Mouse (Mus musculus): ENCODE results near the gene Gm10100. TPM values are rescaled to one million over a fixed set of nuclear protein-coding genes. Genes with fewer than 3 reads are reported as not detected.
"Not testable (repeated sequence)": the region's sequence is repeated elsewhere in the genome, so short reads cannot be mapped to it uniquely, and the experiment has no call there.

The Gm10100 gene
- polyA plus RNA-seq, 1 experiment from 2014 or later, result not detected

- 36% methylated on average over 4 of the region's 4 CpGs for WGBS
- no peak within 1 kb of the TSS for H3K4me3 ChIP-seq (ENCODE audit: low read depth, low read length)
- ATAC-seq, result no peak
- H3K36me3 ChIP-seq (ENCODE audit: control insufficient read depth, insufficient read depth), result no peaks in the 10 kb centered on the region
- no peak within 1 kb of the TSS for H3K4me2 ChIP-seq (replicated peaks; ENCODE audit: low read depth)
- H3K27ac ChIP-seq (ENCODE audit: low read depth, low read length), result no peak within 1 kb of the TSS
- no peaks in the 10 kb centered on the region for H3K4me1 ChIP-seq (replicated peaks; ENCODE audit: control insufficient read depth, insufficient read depth, low read length)
- 0 out of 2 replicates have a peak, but pooled peaks cover 4% of the 10 kb centered on the region for H3K9me3 ChIP-seq (ENCODE audit: control insufficient read depth)
- no peak within 1 kb of the TSS for H3K9ac ChIP-seq (ENCODE audit: low read depth, low read length)
- H3K27me3 ChIP-seq (replicated peaks; ENCODE audit: control insufficient read depth, insufficient read depth, low read length), result no peaks in the 10 kb centered on the region
- no peak for TF ChIP-seq CTCF (IDR thresholded peaks at IDR 0.05; ENCODE audit: low read depth)
Measured at GRCm38 (mm10) chr10:77697133-77697532, 29.2 kb upstream of the Gm10100 start, which contains the start of gene Gm9508. Gene Gm9508, minus strand, starts transcription at chr10:77697233.

- H3K9me3 ChIP-seq (ENCODE audit: control insufficient read depth), result no peaks in the 10 kb centered on the region
- no peaks in the 10 kb centered on the region for H3K4me1 ChIP-seq (replicated peaks; ENCODE audit: control insufficient read depth, insufficient read depth, low read length)
- H3K27me3 ChIP-seq (replicated peaks; ENCODE audit: control insufficient read depth, insufficient read depth, low read length), result no peaks in the 10 kb centered on the region
- no peaks in the 10 kb centered on the region for H3K36me3 ChIP-seq (ENCODE audit: control insufficient read depth, insufficient read depth)
- H3K27ac ChIP-seq (ENCODE audit: low read depth, low read length), result no peak within 1 kb of the TSS
- H3K9ac ChIP-seq (ENCODE audit: low read depth, low read length), result no peak within 1 kb of the TSS
- WGBS, result 100% methylated on average over 1 of the region's 1 CpGs
- H3K4me3 ChIP-seq (ENCODE audit: low read depth, low read length), result no peak within 1 kb of the TSS
- no peak for ATAC-seq
- TF ChIP-seq CTCF (IDR thresholded peaks at IDR 0.05; ENCODE audit: low read depth), result no peak
- no peak within 1 kb of the TSS for H3K4me2 ChIP-seq (replicated peaks; ENCODE audit: low read depth)
Measured at GRCm38 (mm10) chr10:77706326-77706725, 20.0 kb upstream of the Gm10100 start, which contains the start of gene Gm10272. Gene Gm10272, plus strand, starts transcription at chr10:77706626.

- ATAC-seq, result no peak
- WGBS, result 66% methylated on average over 3 of the region's 3 CpGs
- Histone ChIP-seq H3K4me3 (ENCODE audit: low read depth, low read length) (no peak overlapping the region), H3K4me2 (replicated peaks; ENCODE audit: low read depth) (no peak overlapping the region), H3K36me3 (ENCODE audit: control insufficient read depth, insufficient read depth) (no peaks in the 10 kb centered on the region), H3K27me3 (replicated peaks; ENCODE audit: control insufficient read depth, insufficient read depth, low read length) (no peaks in the 10 kb centered on the region), H3K9me3 (ENCODE audit: control insufficient read depth) (no peaks in the 10 kb centered on the region), H3K27ac (ENCODE audit: low read depth, low read length) (no peak overlapping the region), H3K9ac (ENCODE audit: low read depth, low read length) (no peak overlapping the region), H3K4me1 (replicated peaks; ENCODE audit: control insufficient read depth, insufficient read depth, low read length) (no peaks in the 10 kb centered on the region)
- TF ChIP-seq CTCF (IDR thresholded peaks at IDR 0.05; ENCODE audit: low read depth), result no peak
Measured at GRCm38 (mm10) chr10:77709831-77710230, 16.5 kb upstream of the Gm10100 start.

- H3K36me3 ChIP-seq (ENCODE audit: control insufficient read depth, insufficient read depth); H3K27ac ChIP-seq (ENCODE audit: low read depth, low read length); H3K27me3 ChIP-seq (replicated peaks; ENCODE audit: control insufficient read depth, insufficient read depth, low read length); H3K4me3 ChIP-seq (ENCODE audit: low read depth, low read length); H3K4me1 ChIP-seq (replicated peaks; ENCODE audit: control insufficient read depth, insufficient read depth, low read length); H3K4me2 ChIP-seq (replicated peaks; ENCODE audit: low read depth); H3K9me3 ChIP-seq (ENCODE audit: control insufficient read depth); ATAC-seq; H3K9ac ChIP-seq (ENCODE audit: low read depth, low read length): not testable (repeated sequence)
Measured at GRCm38 (mm10) chr10:77711157-77711556, 15.1 kb upstream of the Gm10100 start, which contains the start of gene Gm10024. Gene Gm10024, plus strand, starts transcription at chr10:77711457.

GRCm38 (mm10) chr10:77713734-77714133, 12.6 kb upstream of the Gm10100 start:
- Histone ChIP-seq H3K9me3 (ENCODE audit: control insufficient read depth) (no peaks in the 10 kb centered on the region), H3K27ac (ENCODE audit: low read depth, low read length) (no peak overlapping the region), H3K4me3 (ENCODE audit: low read depth, low read length) (no peak overlapping the region), H3K4me2 (replicated peaks; ENCODE audit: low read depth) (no peak overlapping the region), H3K36me3 (ENCODE audit: control insufficient read depth, insufficient read depth) (no peaks in the 10 kb centered on the region), H3K9ac (ENCODE audit: low read depth, low read length) (no peak overlapping the region), H3K27me3 (replicated peaks; ENCODE audit: control insufficient read depth, insufficient read depth, low read length) (no peaks in the 10 kb centered on the region), H3K4me1 (replicated peaks; ENCODE audit: control insufficient read depth, insufficient read depth, low read length) (no peaks in the 10 kb centered on the region)
- ATAC-seq, result no peak
- 56% methylated on average over 4 of the region's 4 CpGs for WGBS
- no peak for TF ChIP-seq CTCF (IDR thresholded peaks at IDR 0.05; ENCODE audit: low read depth)

GRCm38 (mm10) chr10:77715507-77715906, 10.8 kb upstream of the Gm10100 start, which contains the start of gene Gm10142:
Gene Gm10142, plus strand, starts transcription at chr10:77715807.
- ATAC-seq, result no peak
- Histone ChIP-seq H3K4me3 (ENCODE audit: low read depth, low read length) (no peak within 1 kb of the TSS), H3K27ac (ENCODE audit: low read depth, low read length) (no peak within 1 kb of the TSS), H3K4me1 (replicated peaks; ENCODE audit: control insufficient read depth, insufficient read depth, low read length) (no peaks in the 10 kb centered on the region), H3K9ac (ENCODE audit: low read depth, low read length) (no peak within 1 kb of the TSS), H3K9me3 (ENCODE audit: control insufficient read depth) (no peaks in the 10 kb centered on the region), H3K27me3 (replicated peaks; ENCODE audit: control insufficient read depth, insufficient read depth, low read length) (no peaks in the 10 kb centered on the region), H3K36me3 (ENCODE audit: control insufficient read depth, insufficient read depth) (no peaks in the 10 kb centered on the region), H3K4me2 (replicated peaks; ENCODE audit: low read depth) (no peak within 1 kb of the TSS)
- WGBS, result 85% methylated on average over 1 of the region's 1 CpGs
- no peak for TF ChIP-seq CTCF (IDR thresholded peaks at IDR 0.05; ENCODE audit: low read depth)

- not testable (repeated sequence) for H3K4me3 ChIP-seq (ENCODE audit: low read depth, low read length); ATAC-seq; H3K4me1 ChIP-seq (replicated peaks; ENCODE audit: control insufficient read depth, insufficient read depth, low read length); H3K9ac ChIP-seq (ENCODE audit: low read depth, low read length); H3K4me2 ChIP-seq (replicated peaks; ENCODE audit: low read depth); H3K9me3 ChIP-seq (ENCODE audit: control insufficient read depth); H3K27me3 ChIP-seq (replicated peaks; ENCODE audit: control insufficient read depth, insufficient read depth, low read length); H3K27ac ChIP-seq (ENCODE audit: low read depth, low read length); H3K36me3 ChIP-seq (ENCODE audit: control insufficient read depth, insufficient read depth)
- 83% methylated on average over 1 of the region's 1 CpGs for WGBS
Measured at GRCm38 (mm10) chr10:77720299-77720698, 6.0 kb upstream of the Gm10100 start, which contains the start of gene Krtap12-1. Gene Krtap12-1, plus strand, starts transcription at chr10:77720599.

Measured in intestine, postnatal 0 days (tissue).